Mouse (Mus musculus) gastrocnemius, postnatal 10 days (tissue): ENCODE data around the gene Zcchc2. TPM values are rescaled to one million over a fixed set of nuclear protein-coding genes. Genes with fewer than 3 reads are reported as not detected.
A peak's percentile ranks its signal among the peaks of the same experiment; 100 is the strongest.

Source experiments
- DNase-seq: peaks from one replicate; pipeline ENCODE4 v3.0.0; 2021; ENCODE audit warnings: mixed read lengths
- total RNA-seq, 2 experiments: library from RNA; stranded (reverse); gene quantifications; 2 replicates each; pipeline ENCODE4 v1.2.3; 2021

Zcchc2 gene
- total RNA-seq, 2 experiments from 2014 or later, result 6.6 to 8.4 TPM

DNA sequence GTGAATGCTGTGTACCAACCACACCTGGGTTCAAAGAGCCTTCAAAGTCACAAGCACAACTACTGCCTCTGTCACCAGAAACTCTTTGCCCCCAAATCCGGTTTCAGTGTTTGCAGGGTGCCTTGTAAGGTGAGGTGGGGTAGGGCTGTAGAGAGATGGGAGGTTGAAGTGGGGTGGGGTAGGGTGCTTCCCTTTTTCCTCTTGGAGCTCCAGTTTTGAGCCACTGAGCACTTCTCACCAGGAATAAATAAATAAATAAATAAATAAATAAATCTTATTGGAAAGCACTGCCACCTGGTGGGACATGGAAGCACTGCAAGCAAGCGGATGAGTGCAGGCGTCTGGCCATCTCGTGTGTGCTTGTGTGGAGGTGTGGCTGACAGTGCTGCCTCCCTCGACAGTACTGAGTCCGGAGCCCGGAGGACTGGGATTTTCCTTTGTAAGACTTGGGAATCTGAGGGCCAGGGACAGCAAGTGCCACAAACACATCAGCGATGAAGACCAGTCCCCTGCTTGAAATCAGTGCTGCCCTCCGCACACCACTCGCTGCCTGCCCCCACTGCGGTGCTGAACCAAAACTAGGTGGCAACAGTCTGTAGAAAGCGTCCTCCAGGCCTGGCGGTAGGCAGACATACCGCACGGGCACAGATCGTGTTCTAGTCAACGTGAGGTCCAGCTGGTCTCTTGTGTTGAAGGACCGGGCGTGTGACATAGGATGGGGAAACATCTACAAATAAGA lies 46.8 kb downstream of the Zcchc2 start:
- DNase-seq, result peak; percentile 77

DNA sequence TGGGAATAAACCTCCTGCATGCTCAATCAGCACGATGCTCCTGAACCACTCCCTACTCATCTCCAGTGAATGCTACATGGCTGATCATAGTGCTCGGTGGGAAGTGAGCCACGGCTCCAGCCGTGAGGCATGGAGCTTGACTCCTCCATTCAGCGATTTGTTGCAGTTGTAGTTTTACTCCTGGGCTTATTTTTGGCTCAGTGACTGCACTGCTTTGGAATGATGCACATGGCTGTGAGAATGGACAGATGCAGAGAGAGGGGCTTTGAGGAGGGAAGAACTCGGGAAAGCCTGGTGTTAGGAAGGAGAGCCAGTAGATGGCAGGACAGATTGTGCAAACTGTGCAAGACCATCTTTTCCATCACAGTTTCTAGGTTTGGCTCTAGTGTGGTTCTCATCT lies 49.1 kb downstream of the Zcchc2 start:
- DNase-seq, result no peak

DNA sequence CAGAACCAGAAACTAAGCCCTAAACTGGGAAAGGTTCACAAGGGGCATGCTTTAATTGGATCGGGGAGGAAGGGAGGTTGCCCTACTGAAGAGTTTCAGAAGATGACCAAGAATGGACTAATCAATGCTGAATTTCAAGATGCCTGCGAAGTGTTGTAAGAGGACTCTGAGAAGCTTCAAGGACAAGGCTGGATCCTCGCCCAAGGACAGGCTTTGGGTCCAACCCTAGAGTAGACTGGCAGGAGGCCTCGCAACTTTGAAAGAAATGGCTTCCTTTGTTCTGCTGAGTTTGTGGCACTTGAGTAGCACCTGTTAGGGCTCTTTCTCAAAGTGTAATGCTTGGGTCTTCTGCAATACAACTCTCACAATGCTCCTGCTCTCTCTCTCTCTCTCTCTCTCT lies 50.1 kb downstream of the Zcchc2 start:
- DNase-seq, result no peak

DNA sequence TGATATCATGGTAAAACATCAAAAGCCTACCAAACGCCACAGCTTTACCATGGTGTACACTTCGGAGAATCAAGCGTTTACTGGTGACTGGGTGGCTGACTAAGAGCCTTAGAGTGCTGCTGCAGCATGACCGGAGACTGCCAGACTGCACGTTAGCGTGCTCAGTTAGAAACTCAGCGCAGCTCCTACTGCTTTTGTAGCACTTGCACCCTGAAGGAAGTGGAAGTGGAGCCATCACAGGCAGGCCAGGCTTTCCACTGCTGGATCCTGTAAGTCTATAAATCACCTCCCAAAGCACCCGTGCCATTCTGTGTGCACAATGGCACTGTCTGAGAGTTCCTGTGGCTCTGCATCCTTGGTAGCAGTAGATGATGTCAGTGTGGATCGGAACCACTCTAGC lies 52.0 kb downstream of the Zcchc2 start:
- DNase-seq, result no peak

DNA sequence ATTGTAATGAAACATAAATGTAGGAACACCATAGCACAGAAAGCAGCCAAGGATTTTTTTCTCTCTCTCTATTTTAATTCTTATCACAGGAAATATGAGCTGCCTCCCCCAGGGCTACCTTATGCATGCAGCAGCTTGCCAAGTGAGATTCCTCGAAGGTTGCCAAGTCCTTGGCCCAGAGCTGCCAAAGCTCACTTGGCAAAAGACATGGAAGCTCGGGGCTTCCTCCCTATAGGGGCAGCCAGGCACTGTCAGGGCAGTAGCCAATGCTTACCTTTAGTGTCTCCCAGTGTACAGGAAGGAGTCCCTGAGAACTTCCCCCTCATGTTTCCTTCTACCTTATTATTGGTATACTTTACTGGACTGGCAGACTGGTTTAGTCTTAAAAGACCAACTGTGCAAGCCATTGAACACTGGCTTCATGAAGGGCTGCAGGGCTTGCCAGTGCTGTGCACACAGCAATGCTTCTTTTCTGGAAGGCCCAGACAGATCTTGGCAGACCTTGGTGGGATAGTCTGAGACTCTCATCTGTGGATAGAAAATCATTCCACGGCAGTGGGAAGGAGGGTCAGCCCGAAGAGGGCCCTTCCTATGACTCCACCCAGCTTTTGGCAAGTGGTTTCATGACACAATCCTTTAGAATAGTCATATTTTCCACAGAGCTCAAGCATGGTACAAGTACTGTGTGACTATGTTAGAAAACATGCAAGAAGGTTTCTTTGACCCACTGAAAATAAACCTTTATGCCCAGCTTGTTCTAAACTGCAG lies 53.0 kb downstream of the Zcchc2 start:
- DNase-seq, result no peak

DNA sequence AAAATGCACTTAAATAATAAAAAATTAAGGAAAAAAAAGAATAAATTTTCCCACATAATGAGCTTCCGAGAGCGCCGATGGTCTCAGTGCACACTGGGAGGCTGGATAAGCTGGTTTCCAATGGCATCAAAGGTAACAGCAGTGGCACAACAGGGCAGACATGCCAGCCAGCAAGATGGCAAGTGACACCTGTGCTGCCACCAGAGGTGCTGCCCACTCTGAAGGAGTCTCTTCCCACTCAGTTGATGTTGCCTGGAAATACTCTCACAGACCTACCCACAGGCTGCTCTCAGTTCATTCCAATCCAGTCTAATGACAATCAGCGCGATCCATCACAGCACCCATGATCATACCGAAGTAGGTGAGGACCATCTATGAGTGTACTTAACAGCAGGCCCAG lies 58.8 kb downstream of the Zcchc2 start:
- DNase-seq, result no peak

DNA sequence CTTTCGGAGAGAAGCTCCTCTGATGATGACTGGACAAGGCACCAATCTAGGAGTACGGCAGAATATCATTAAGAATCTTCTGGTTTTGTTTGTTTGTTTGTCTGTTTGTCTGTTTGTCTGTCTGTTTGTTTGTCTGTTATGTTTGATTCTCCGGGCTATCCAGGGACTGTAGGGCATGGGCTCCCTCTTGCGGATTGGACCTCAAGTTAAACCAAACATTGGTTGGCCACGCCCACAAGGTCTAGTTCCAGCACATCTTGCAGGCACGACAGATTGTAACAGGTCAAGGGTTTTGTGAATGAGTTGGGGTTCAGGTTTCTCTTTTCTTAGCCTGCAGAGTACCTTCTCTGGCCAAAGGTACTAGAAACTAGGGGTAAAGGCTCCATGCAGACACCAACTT lies 64.8 kb downstream of the Zcchc2 start:
- no peak for DNase-seq

DNA sequence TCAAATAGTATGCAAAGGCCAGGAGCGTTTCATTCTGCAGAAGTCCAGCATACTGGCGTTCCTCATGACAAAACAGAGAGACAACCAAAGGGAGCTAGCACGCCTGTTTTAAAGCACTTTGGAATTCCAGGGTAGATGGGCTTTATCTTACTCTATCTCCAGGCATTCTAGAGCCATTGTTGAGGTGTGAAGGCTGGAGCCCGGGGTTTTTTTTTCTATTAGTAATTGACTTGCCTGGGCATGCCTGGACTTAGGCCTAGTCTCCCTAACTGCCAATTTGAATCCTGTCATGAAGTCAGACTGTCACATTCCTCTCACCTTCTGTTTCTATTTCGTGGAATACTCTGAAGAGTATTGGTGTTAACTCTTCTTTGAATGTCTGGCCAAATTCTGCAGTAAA lies 68.1 kb downstream of the Zcchc2 start:
- DNase-seq, result no peak

DNA sequence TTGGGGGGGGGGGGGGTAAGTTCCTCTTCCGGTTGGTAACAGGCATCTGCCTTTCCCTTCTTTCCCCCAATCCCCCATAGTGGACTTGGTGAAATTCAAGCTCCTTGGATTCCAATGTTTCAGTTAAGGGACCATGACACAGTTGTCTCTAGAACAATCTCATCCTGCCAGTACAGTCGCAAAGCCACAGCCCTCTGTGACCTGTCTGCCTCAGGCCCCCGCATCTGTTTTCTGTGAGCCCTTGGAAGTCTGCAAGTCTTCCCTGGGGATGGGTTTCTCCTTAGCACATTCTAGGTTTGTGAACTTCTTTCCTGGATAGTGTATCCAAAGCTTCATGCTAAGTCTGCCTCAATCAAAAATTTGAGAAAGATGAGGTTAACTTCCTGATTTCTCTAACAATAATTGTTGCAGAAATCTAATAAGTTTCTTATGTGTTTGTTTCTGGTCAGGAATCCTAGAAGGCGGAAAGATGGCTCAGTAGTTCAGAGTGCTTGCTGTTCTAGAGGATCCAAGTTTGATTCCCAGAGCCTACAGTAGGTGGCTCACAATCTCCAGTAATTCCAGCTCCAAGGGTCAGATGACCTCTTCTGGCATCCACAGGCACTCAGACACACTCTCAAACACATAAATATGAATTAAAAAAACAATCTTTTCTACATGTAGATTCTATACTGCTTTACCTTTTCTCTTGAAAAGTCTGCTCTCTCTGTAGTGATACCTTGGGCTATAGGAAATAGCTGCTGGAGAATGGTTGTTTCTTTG lies 69.5 kb downstream of the Zcchc2 start:
- DNase-seq, result no peak

DNA sequence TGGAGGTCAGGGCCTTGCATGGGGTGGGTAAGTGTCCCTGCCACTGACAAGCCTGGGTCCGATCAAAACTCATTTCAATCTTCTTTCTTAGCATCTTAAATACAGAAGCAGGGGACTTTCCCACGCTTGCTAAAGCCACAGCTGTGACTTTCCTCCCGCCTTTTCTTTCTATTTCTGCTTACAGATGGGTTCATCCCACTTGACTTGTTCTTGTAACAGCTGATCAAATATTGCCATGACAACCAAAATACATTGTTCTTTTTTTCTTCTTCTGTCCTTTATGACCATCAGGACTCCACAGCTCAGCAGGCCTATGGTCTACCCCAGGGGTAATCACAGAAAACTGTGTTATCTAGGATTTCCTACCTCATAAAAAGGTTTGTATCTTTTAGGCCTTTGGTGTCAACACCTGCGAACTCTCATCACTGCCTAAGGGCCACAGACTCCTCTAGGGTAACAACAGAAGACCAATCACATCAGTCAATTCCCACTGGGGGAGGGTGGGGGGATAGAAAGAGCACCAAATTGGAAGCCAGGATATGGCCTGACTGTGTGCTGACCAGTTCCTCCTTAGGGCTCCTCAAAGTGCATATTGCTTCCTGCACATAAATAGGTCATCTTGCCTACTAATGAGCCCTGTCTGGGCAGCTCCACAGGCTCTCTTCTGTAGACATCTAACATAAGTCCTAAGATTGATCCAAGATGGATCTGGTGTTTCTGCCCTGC lies 71.1 kb downstream of the Zcchc2 start:
- no peak for DNase-seq

DNA sequence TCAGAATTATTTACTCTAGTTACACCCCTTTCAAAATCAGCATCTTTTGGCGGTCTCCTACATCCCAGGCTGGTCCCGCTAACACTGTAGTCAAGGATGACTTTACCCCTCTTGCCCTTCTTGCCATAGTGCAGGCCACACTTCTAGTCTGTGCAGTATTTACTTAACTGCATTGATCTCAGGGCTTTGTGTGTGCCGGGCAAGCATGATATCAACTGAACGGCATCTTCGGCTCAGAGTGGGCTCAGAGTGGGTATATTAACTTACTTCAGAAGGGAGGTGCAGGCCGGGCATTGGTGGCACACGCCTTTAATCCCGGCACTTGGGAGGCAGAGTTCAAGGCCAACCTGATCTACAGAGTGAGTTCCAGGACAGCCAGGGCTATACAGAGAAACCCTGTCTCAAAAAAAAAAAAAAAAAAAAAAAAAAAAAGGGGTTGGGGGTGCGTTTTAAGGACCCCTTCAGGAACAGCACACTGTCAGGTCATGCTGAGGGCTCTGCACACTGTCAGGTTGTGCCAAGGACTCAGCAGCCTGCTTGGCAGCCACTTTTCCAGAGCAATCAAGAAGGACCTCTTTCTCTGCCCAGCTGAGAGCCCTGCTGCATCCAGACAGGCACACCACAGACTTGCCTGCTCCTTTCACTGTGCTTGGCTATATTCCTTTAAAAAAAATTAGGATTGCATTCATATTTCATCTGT lies 72.8 kb downstream of the Zcchc2 start:
- DNase-seq, result no peak

DNA sequence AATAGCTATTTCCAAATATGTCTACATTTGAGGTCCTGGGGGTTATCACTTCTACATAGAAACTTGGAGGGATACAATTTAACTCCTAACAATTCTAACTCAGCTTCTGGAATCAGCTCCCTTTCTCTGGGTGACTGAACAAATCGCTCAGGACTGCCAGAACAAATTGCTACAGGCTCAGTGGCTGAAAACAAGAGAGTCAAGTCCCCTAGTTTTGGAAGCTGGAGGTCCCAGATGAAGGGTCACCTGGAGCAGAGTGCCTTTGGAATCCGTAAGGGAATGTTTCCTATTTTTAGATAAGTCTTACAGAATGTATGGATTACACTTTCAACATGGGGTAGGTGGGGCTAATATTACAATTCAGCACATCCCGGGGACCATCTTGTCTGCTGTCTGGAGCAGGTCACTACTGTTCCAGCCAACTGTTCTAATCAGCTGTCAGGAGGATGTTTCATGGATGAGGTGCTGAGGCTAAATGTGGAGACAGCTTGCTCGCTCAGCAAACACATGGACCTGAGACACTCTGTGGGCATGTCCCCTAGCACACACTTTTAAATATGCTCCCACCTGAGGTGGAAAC lies 73.5 kb downstream of the Zcchc2 start:
- no peak for DNase-seq

DNA sequence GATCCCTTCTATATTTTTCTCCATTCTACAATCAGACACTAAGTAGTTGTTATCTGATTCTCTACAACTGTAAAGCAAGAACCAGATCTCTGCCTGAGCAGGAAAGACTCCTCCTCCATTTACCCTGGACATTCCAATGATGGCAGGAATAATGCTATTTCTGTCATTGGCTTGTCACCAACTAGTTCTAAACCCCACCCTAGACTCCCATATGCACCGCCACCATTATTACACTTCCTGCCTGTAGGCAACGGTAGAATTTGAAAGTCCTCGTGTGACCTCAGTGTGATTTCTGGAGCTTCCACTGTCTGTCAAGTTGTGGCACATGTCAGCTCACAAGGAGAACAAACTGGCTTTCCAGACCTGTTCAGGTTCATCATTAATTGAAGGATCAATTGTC lies 74.1 kb downstream of the Zcchc2 start:
- no peak for DNase-seq

DNA sequence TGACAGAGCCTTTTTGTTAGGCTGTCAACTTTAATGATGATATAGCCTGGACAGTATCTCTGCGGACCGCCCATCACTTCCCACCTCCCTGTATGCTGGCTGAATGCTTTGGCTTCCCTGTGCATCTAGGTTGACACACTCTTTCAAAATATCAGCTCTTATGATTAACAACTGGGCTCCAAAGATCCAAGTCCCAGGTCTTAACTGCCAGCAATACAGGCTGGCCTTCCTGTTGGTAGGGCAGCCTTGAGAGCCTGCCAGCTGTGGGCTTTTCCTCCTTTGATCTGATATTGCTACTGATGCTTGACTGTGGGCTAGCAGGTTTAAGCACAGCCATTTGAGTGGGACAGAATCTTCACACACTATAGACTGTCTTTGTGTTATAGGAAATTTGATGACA lies 74.5 kb downstream of the Zcchc2 start:
- DNase-seq, result no peak

DNA sequence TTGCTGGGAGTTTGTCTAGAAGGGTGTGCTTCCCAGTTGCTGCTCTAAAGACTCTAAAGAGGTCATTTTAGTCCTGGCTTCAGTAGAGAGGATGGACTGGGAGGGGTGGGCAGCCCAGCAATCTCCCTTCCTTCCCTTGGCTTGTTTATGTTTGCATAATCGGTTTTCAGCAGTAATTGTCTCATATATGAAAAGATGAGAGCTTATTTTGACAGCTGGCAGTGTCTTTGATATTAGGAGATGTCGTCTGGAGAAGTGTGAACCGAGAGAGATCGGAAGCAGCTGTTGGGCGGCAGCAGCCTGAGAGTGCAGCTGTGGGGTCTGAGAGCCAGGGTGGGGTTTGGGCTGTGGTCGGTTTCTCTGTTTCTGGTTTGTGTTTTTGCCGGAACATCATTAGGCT lies 75.5 kb downstream of the Zcchc2 start:
- DNase-seq, result no peak

DNA sequence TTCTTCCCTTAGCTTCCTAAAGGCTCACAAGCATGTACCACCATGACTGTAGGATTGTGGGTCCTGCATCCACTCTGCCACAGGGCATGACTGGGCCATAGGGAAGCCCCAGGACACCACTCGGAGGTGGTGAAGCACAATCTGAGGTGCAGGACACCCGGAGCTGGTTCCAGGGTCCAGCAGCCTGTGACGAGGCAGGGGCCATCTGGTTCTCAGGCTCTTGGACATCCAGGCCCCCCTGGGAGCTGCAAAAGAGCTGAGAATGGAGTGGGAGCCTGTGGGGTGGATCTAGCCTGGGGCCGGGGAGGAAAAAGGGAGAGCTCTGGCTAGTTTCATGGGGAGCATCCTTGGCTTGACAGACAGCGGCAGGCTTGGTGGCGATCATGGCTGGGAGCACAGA lies 77.1 kb downstream of the Zcchc2 start:
- DNase-seq, result no peak

DNA sequence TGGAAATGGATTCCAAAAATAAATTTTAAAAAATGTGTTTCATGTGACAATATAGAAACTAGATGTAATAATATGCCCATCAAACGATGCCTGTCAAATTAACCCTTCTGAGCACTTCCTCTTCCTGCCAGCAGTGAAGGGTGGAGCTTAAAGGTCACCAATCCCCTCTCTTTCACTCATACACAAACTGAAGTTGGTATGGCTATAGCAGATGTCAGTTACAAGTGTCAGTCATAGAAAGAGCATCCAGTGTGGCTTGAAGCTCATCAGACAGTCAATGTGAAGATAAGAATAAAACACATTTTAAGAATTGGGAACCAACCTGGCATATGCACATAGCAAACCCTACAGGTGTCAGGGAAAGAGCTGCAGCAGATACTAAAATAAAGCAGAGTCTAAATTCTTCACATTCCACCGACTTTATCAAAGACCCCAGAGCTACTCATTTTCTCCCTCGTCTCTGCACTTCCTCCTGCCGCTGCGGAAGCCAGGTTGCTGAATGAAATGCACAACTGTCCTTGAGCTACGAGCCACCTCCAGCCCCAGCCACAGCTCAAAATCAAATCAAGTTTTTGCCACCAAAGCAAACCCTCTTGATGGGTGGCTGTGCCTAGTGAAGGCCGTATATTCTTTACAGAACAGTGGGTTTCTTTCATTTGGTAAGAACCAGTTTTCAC lies 79.8 kb downstream of the Zcchc2 start:
- no peak for DNase-seq

DNA sequence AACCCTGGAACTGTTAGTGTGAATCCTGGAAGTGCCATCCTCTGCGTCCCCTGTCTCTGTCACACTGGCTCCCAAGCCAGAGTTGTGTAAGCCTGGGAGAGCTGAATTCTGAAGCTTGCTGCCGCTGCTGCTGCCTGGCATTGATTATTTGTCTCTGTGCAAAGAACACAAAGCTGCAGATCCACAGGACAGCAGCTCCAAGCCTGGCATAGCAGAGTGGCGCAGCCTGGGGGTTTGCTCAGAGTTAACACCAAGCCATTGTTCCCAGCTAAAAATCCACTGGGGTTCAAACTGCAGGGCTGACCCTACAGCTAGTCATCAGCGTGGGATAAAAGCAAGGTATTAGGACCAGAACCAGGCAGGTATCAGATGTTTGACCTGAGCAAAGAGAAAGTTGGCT lies 80.6 kb downstream of the Zcchc2 start:
- no peak for DNase-seq

DNA sequence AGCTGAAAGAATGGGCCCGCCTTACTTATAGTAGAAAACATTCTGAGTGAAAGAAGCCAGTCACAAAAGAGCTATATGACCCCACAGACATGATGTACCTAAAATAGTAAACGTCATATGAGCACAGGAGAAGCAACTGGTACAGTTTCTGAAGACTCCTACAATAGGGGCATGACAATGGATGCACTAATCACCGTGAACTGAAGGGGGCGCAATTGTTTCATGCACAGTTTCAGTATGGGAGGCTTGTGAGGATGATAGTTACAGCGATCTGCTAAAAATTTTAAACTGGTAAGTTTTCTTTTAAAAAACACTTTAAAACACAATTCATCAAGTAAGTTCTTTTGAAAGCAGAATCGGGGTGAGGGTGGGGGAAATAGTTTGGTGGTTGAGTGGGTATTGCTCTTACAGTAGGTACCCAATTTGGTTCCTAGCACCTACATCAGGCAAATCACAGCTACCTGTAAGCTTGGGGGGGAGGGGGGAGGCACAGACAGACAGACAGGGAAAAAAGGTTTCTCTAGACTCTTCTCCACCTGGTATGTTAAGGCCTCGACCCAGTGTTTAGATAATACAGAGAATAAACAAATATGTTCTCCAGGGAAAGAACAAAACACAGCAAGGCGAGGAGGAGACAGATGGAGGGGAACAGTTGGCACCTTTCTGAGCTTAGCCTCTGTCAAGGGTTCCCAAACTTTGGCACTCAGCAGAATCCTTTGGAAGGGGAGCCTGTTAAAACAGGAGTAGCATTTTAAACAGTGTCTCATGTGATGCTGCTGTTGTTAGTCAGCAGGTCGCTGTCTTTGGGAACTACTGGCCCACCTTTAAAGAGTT lies 81.2 kb downstream of the Zcchc2 start:
- DNase-seq, result peak; percentile 83

DNA sequence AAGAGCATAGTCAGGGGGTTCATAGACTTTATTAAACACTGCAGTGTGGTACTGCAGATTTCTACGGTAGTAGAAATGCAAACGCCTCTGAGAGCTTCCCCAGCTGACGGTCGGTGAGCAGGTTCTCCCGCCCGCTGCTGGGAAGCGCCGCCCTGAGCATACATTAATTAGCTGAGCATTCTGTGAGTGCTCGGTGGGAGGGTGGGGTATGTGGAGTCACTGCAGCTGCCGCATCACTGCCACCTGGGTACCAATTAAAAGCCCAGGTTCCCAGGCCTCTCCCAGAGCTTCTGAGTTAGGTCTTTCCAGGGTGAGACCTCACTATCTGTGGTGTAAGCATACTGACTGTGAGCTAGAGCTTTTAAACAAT lies 81.8 kb downstream of the Zcchc2 start:
- no peak for DNase-seq
